Mouse (Mus musculus) C2C12 (cell line): ENCODE measurements around the gene Gm11541. TPM values are rescaled to one million over a fixed set of nuclear protein-coding genes. Genes with fewer than 3 reads are reported as not detected.
A peak's percentile ranks its signal among the peaks of the same experiment; 100 is the strongest.

Experiments used
- H3K27me3 ChIP-seq: one replicate; pipeline ENCODE4 v1.6.1; 2011; ENCODE audit not compliant: control insufficient read depth, insufficient read depth, insufficient read length
- H3K36me3 ChIP-seq: one replicate; pipeline ENCODE4 v1.6.1; 2011; ENCODE audit not compliant: control insufficient read depth, insufficient read depth
- H3K4me3 ChIP-seq: one replicate; pipeline ENCODE4 v1.5.1; 2011; ENCODE audit warnings: mild to moderate bottlenecking, control low read depth; ENCODE audit not compliant: poor library complexity, insufficient read depth, severe bottlenecking
- H3K79me2 ChIP-seq: one replicate; pipeline ENCODE4 v1.6.1; 2011; ENCODE audit not compliant: control insufficient read depth, insufficient read depth
- H3K79me3 ChIP-seq: one replicate; pipeline ENCODE4 v1.6.1; 2011; ENCODE audit warnings: low read depth, control low read depth
- H3ac ChIP-seq: one replicate; pipeline ENCODE3; 2011; ENCODE audit warnings: low read depth; ENCODE audit not compliant: control insufficient read depth, insufficient read length
- CEBPB ChIP-seq: IDR thresholded peaks from one replicate; pipeline ENCODE4 v1.6.1; 2011; ENCODE audit warnings: low read depth, mild to moderate bottlenecking, control low read depth, moderate library complexity
- CTCF ChIP-seq: IDR thresholded peaks from one replicate; pipeline ENCODE4 v1.5.1; 2011; ENCODE audit not compliant: control insufficient read depth, insufficient read depth, insufficient read length
- FOSL1 ChIP-seq: IDR thresholded peaks from one replicate; pipeline ENCODE4 v1.8.0; 2011; ENCODE audit warnings: mild to moderate bottlenecking, low read length; ENCODE audit not compliant: poor library complexity, insufficient read depth, severe bottlenecking
- MAX ChIP-seq: IDR thresholded peaks from one replicate; pipeline ENCODE4 v1.6.1; 2011; ENCODE audit warnings: mild to moderate bottlenecking, control low read depth
- MYOD1 ChIP-seq: IDR thresholded peaks from one replicate; pipeline ENCODE4 v1.6.1; 2011; ENCODE audit warnings: low read depth; ENCODE audit not compliant: control insufficient read depth, insufficient read length
- MYOG ChIP-seq: IDR thresholded peaks from one replicate; pipeline ENCODE4 v1.6.1; 2011; ENCODE audit not compliant: control insufficient read depth, insufficient read length; ENCODE audit errors: extremely low read depth
- USF1 ChIP-seq: IDR thresholded peaks from one replicate; pipeline ENCODE4 v1.6.1; 2011; ENCODE audit warnings: low read depth, mild to moderate bottlenecking, control low read depth, moderate library complexity
- polyA plus RNA-seq: library from polyadenylated mRNA; unstranded; fragments of >200 nt; fragmentation: generic; extraction: Trizol; gene quantifications from one replicate; pipeline ENCODE4 v1.2.1, GENCODE M21; 2012; ENCODE audit warnings: missing spikeins

Gm11541 gene
- polyA plus RNA-seq, 1 experiment: not detected

- TF ChIP-seq MAX (no peak), CEBPB (no peak), FOSL1 (no peak), MYOD1 (no peak), MYOG (no peak), CTCF (no peak)
- no peak overlapping the region for H3ac ChIP-seq
These were observed 26.0 kb upstream of the Gm11541 start for GRCm38 (mm10) chr11:94730261-94730660.

GRCm38 (mm10) chr11:94729565-94729964 lies 25.3 kb upstream of the Gm11541 start:
- Histone ChIP-seq H3K36me3 (no peaks in the 10 kb centered on the region), H3K27me3 (peaks cover 4% of the 10 kb centered on the region), H3K79me3 (no peaks in the 10 kb centered on the region), H3K79me2 (no peaks in the 10 kb centered on the region), H3ac (no peak overlapping the region), H3K4me3 (no peak overlapping the region)
- TF ChIP-seq MYOG (no peak), USF1 (no peak), CEBPB (no peak), MAX (no peak), MYOD1 (no peak), FOSL1 (no peak), CTCF (no peak)

More at GRCm38 (mm10) chr11:94730261-94730660, 26.0 kb upstream of the Gm11541 start:
- Histone ChIP-seq H3K79me3 (no peaks in the 10 kb centered on the region), H3K36me3 (no peaks in the 10 kb centered on the region), H3K79me2 (no peaks in the 10 kb centered on the region), H3K4me3 (no peak overlapping the region), H3K27me3 (peaks cover 5% of the 10 kb centered on the region)

GRCm38 (mm10) chr11:94728545-94728944 lies 24.2 kb upstream of the Gm11541 start:
- Histone ChIP-seq H3K36me3 (no peaks in the 10 kb centered on the region), H3K4me3 (no peak overlapping the region), H3K79me2 (no peaks in the 10 kb centered on the region), H3K79me3 (no peaks in the 10 kb centered on the region), H3K27me3 (no peaks in the 10 kb centered on the region), H3ac (no peak overlapping the region)
- TF ChIP-seq USF1: peak; percentile 61
- TF ChIP-seq MYOD1: no peak
- no peak for TF ChIP-seq MYOG

- Histone ChIP-seq H3K79me3 (no peaks in the 10 kb centered on the region), H3ac (no peak overlapping the region), H3K36me3 (no peaks in the 10 kb centered on the region), H3K27me3 (no peaks in the 10 kb centered on the region), H3K4me3 (no peak overlapping the region), H3K79me2 (no peaks in the 10 kb centered on the region)
- TF ChIP-seq USF1: no peak
- TF ChIP-seq CEBPB: no peak
- TF ChIP-seq CTCF: no peak
- TF ChIP-seq MYOG: no peak
- no peak for TF ChIP-seq FOSL1
- no peak for TF ChIP-seq MYOD1
These were observed 23.0 kb upstream of the Gm11541 start for GRCm38 (mm10) chr11:94727306-94727705.

GRCm38 (mm10) chr11:94719216-94719615 lies 14.9 kb upstream of the Gm11541 start:
- H3K27me3 ChIP-seq: no peaks in the 10 kb centered on the region
- TF ChIP-seq USF1: no peak
- TF ChIP-seq MAX: no peak
- TF ChIP-seq CEBPB: no peak
- TF ChIP-seq CTCF: no peak
- TF ChIP-seq FOSL1: no peak
- no peak for TF ChIP-seq MYOG
- no peak overlapping the region for H3K4me3 ChIP-seq
- H3K36me3 ChIP-seq: no peaks in the 10 kb centered on the region
- H3ac ChIP-seq: no peak overlapping the region
- no peaks in the 10 kb centered on the region for H3K79me3 ChIP-seq
- no peaks in the 10 kb centered on the region for H3K79me2 ChIP-seq

- no peaks in the 10 kb centered on the region for H3K79me2 ChIP-seq
- H3K79me3 ChIP-seq: no peaks in the 10 kb centered on the region
- no peaks in the 10 kb centered on the region for H3K27me3 ChIP-seq
- no peak overlapping the region for H3ac ChIP-seq
- no peak for TF ChIP-seq USF1
- no peak for TF ChIP-seq MYOG
- TF ChIP-seq CEBPB: no peak
- TF ChIP-seq MAX: no peak
- TF ChIP-seq CTCF: no peak
- H3K36me3 ChIP-seq: no peaks in the 10 kb centered on the region
- no peak overlapping the region for H3K4me3 ChIP-seq
These were observed 14.0 kb upstream of the Gm11541 start for GRCm38 (mm10) chr11:94718113-94718909.
